Mouse (Mus musculus) retina, postnatal 7 days (tissue): ENCODE data around the gene Car9.
"Not testable (repeated sequence)": the region's sequence is repeated elsewhere in the genome, so short reads cannot be mapped to it uniquely, and the experiment has no call there.

ENCODE experiments used
- DNase-seq: peaks from one replicate; pipeline ENCODE4 v3.0.0-alpha.2; 2012; ENCODE audit warnings: low read depth, low spot score

Car9 gene

DNA sequence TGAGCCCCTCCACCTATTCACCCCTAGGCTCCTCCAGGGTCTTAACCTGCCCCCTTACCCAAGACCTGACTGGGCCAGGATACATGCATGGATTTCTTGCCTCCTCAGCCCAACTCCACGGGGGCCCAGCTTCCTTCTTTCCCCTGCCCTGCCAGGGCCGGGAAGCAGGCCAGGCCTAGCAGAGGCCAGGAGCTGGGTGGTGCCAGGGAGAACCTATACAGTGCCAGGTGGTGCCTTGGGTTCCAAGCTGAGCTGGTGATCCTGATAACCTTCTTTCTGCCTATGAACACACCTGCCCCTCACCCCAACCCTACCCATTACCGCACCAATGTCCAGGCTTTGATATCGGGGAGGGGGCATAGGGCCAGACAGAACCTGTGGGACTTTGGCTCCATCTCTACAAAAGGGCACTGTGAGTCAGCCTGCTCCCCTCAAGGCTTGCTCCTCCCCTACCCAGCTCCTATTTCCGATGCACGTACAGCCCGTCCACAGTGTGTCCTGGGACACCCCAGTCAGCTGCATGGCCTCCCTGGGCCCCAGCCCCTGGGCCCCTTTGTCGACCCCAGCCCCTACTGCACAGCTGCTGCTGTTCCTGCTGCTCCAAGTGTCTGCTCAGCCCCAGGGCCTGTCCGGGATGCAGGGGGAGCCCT lies at the start of gene Car9:
Car9 (plus strand) TSS at position 431 of the 650 bp plus-strand sequence.
- no peak for DNase-seq

DNA sequence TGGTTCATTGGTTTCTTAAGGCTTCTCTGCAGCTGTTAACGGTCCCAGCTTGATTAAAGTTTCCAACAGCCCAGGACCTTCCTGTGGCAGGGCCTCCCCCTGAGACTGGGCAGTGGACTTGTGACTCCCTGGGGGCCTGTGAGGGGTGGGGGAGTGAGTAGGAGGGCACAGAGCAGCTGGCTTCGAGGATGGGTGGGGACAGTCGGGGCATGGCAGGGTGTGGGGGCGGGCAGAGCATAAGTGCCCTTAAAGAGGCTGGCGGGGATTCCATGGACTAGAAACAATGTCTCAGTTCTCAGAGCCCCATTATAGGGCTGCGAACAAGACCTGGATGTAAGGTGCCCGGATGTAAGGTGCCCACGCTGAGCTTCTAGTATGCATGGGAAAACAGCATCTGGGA lies 49.6 kb upstream of the Car9 start:
- no peak for DNase-seq

DNA sequence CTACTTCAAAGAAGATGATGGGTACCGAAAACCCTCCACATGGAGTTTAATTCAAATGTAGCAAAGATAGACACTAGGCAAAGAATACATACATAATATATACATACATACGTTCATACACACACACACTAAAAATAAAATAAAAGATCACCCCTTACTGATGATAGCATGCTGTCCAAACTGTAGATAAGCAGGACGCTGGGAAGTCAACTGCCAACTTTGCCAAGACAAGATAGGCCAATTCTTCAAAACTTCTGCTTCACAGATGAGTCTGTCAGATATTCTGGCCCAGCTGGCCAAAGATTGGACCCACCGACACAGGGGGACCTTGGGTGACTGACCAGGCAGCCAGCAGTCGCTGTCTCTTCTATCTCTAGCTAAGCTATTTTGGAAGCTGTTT lies 43.7 kb upstream of the Car9 start:
- DNase-seq, result no peak

DNA sequence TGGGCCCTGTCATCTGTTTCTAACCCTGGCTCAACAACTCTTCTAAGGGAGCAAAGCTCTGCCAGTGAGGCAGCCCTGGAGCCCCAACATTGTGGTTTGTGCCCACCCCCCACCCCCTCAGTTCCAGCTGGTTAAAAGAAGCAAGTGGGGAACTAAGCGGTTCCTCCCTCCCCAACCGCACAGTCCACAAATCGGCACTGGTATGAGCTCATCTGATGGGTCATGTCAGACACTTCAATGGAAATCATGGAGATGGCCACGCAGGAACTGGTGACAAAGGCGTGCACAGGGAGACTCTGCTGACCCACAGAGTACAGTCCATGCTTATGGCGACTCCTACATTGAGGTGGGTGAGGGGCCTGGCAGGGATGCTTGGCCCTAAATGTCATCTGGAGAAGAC lies 40.8 kb upstream of the Car9 start:
- no peak for DNase-seq

DNA sequence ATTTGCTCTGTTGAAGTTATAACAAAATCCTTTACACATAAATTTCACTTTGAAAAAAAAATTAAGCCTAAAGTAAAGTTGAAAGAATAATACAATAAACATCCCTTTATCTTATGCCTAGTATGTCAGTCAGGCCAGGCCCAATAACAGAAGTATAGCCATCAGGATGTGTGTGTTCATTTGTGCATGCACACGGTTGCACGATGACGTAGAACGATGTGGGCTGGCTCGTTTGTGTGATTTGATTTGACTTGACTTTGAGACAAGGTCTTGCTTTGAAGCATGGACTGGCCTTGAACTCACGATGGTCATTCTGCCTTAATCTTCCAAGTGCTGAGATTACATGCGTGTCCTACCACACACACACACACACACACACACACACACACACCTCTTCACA lies 39.9 kb upstream of the Car9 start:
- no peak for DNase-seq

DNA sequence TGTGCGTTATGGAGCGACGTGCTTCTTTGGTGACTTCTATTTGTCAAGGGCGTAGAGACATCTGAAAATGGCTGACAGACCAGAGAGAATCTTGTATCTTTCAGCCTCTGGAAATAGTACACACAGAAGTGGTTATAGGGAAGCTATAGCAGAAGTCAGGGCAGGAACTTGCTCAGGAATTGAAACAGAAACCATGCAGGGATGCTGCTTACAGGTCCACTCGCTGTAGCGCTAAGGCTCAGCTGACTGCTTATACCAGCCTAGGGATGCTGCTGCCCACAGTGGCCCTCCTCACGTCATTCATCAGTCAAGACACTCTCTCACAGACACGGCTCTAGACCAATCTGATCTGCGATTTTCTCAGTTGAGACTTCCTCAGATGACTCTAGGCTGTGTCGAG lies 36.5 kb upstream of the Car9 start:
- DNase-seq, result no peak

DNA sequence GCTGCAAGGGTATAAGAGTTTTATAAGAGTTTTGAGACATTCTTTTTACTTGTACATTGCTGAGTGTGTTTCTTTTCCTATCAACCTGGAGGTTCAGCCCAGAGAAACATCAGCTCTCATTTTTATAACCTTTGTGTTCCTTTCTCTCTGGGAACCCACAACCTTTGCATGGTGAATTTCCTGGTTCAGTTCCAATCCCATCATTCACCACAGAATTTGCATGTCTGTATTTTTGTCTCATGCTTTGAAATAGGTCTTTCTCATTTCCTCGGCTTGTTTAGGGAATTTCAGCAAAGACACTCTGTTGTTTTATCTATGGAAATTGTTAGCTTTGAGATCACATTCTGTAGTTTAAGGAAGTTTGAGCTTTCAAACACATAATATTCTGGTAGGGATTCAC lies 33.1 kb upstream of the Car9 start:
- no peak for DNase-seq

DNA sequence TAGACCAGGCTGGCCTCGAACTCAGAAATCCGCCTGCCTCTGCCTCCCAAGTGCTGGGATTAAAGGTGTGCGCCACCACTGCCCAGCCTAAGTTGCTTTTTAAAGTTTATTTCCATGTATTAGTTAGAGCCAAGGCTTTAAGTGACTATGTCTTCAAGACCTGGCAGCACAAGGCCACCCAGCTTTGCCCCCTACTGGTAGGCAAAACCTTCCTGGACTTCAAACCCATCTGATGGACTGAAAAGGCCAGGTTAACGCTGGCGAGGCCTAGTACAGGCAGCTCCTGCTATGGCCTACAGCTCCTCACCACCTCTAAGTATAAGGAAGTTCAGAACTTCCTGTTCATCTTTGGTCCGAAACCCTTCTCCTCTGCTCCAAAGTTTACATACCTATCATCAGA lies 30.2 kb upstream of the Car9 start:
- DNase-seq, result no peak

DNA sequence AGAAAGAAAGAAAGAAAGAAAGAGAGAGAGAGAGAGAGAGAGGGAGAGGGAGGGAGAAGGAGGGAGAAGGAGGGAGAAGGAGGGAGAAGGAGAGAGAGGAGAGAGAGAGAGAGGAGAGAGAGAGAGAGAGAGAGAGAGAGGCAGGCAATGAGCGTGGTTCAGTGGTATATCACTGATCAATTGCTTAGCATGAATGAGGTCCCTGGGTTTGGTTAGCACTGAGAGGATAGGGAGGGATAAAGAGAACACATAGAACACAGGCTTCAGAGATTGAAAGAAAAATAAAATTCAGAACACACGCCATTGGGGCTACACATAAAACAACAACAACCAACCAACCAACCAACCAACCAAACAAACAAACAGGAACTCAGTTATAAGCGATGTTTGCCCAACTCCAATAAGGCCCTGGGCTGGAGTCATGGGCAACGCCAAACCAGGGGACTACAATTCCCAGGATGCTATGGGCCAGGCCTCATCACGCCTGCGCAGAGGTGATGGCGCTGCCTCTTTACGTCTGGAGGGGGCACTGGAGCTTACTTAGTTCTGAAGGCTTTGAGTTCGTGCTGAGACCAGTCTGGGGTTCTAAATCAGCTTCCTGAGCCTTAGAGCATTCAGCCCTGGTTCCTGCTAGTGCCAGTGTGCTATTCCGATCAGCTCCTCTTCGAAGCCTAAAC lies 28.8 kb upstream of the Car9 start:
- peak; percentile 78 for DNase-seq

DNA sequence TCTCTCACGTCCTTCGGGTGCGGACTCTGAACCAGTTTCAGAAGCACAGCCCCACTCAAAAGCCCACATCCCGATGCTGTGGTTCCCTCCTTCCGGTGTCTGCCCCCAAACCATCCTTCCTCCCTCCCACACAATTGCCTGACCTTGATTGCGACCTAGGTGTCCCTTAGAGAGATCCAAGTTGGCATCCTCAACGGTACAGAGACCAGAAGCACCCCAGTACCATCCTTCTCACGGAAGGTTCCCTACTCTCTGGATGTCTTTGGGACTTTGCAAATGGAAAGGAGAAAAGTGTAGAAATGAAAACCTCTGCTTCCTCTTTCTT lies 28.3 kb upstream of the Car9 start:
- DNase-seq, result no peak

DNA sequence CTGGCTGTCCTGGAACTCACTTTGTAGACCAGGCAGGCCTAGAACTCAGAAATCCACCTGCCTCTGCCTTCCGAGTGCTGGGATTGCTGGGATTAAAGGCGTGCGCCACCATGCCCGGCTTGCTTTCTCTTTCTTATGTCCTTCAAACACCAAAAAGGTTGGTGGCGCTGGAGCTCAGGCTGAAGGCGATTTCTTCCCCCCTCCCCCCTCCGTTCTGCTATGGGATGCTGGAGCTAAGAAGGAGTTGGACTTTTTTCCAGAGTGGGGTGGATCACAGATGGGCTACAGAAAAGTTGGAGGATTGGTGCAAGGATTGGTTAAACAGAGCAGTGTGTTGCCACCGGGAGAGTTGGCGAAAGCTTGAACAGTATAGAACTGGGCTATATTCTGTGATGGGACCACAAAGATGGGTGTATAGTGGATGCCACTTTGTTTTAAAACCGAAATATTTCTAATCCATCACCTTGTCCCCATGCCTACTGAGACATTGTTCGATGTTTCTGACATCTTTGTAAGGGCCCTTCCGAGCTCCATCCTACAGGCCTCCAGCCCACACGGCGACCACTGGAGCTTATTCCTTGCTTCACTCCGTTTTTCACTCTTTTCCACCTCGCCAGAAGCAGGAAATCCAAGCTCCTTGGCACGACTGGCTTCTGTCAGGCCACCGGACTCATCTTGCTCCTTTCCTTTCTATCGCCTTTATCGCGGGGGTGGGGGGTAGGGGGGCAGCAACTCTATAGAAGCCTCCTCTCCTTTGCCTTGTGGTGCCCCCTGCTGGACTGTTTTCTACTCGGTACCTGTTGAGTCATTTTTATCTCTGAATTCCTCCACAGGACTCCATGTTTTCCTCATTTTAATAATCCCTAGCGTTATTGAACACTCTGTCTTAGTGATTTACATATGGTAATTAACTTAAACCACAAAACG lies 27.6 kb upstream of the Car9 start:
- DNase-seq, result peak; percentile 67

DNA sequence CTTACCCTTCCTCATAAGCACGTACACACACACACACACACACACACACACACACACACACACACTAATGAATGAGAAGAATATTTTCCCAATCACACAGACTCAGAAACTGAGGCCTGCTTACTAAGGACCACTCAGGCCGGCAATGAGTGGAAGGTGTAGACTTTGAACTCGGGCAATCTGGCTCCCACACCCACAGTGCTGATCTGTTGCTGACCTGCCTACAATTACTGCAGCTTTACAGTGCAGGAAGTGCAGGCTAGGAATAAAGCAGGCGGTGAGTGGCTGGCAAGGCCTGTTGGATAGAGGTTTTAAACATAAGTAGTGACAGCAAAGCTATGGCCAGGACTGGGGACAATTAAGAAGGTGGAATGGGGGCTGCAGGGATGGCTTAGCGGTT lies 25.8 kb upstream of the Car9 start:
- no peak for DNase-seq

DNA sequence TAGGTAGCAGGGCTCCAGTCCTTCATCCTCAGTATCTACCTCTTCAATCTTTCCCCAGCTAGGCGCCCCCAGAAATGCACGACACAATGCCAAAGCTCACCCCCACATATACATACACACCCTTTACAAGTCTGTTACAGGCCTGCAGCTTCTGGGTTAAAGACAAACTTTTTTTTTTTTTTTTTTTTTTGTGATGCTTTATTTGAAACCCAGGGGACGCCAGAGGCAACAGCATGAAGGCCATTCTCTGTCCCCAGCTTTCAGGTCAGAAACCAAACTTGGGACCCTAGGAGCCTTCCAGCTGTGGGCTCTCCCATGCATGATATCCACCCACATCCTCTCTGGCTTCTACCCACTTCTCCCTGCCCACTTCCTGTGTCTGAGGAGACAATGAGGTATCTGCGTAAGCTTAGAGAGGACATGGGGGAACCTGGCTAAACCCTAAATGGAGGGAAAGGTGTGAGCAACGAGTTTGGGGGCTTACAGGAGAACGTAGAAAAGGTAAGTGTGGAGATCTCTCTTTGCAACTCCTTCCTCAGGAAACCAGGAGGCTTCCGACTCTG lies 24.8 kb upstream of the Car9 start:
- no peak for DNase-seq

DNA sequence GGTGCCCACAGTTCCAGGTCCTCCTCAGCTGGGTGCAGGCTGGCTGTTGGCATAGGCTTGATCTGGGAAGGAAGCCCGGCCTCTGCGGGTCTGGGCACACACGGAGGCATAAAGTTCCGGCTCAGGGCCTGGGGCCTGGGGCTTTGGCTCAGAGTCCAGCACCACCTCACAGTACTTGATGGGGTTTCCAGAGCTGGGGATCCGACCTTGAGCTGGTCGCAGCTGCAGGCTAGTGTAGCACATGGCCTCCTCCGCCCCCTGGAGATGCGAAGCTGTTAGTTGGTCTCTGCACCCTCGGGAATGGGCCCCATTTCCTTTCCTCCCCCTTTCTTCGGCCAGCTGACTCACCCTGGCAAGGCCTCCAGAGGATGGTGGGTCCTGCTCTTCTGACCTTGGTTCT lies 24.2 kb upstream of the Car9 start:
- no peak for DNase-seq

DNA sequence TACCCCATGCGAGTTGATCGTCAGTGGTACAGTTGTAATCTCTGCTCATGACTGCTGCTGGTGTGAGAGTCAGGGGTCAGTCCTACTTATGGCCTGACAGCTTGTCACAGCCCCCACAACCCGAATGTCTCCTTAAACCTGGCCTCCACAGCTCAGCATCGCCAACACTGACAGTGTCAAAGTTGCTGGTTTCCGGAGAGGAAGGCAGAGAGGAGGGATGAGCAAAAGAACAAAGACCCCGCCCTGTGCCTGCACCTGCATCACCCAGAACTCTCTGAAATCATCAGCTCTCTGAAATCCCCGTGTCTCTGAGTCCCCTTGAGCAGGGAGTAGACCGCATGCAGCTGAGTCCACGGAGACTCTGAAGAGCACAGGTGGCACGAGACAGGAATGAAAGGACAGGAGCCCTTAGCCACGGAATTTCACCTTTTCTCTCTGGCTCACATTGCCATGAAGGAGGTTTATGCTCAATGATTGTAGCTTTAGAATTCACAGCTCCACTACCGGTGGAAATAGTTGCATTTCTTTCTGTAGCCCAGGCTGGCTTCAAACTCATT lies 23.2 kb upstream of the Car9 start, which contains the start of gene Sit1:
Sit1 (minus strand) TSS at position 200 of the 557 bp plus-strand sequence.
- DNase-seq, result no peak

DNA sequence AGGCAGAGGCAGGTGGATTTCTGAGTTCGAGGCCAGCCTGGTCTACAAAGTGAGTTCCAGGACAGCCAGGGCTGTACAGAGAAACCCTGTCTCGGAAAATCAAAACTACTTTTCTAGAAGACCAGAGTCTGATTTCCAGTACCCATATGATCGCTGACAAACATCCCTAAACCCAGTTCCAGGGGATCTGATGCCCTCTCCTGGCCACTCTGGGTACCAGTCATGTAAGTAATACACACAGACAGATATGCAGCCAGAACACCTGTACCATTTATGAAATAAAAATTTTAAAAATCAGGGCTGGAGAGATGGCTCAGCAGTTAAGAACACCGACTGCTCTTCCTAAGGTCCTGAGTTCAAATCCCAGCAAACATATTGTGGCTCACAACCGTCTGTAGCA lies 21.1 kb upstream of the Car9 start:
- not testable (repeated sequence) for DNase-seq

DNA sequence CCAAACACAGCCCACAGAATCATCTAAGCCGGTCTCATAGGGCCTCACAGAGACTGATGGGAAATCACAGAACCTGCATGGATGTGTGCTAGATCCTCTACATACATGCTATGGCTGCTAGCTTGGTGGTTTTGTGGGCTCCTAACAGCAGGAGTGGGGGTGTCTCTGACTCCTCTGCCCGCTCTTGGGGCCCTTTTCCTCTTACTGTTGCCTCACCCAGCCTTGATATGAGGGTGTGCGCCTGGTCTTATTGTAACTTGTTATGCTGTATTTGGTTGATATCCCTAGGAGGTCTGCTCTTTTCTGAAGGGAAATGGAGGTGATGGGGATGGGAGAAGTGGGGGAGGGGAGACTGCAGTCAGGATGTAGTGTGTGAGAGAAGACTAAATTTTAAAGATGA lies 17.2 kb upstream of the Car9 start:
- no peak for DNase-seq

DNA sequence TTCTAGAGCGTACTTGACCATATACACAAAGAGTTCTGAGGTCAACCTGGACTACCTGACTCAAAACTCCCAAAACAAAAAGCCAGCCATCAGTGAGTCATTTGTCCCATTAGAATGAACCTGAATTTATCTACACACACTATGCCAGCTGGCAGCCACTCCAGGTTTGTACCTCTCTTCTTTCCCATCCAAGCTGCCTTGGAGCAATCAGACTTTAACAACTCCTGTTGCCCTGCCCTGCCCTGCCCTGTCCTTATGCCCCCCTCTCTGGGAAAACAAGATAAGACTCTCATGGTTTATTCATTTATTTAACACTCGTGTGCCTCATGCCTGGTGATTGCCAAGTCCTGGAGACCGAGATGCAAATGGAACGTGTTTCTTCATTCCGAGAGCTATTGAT lies 16.0 kb upstream of the Car9 start:
- DNase-seq, result no peak

DNA sequence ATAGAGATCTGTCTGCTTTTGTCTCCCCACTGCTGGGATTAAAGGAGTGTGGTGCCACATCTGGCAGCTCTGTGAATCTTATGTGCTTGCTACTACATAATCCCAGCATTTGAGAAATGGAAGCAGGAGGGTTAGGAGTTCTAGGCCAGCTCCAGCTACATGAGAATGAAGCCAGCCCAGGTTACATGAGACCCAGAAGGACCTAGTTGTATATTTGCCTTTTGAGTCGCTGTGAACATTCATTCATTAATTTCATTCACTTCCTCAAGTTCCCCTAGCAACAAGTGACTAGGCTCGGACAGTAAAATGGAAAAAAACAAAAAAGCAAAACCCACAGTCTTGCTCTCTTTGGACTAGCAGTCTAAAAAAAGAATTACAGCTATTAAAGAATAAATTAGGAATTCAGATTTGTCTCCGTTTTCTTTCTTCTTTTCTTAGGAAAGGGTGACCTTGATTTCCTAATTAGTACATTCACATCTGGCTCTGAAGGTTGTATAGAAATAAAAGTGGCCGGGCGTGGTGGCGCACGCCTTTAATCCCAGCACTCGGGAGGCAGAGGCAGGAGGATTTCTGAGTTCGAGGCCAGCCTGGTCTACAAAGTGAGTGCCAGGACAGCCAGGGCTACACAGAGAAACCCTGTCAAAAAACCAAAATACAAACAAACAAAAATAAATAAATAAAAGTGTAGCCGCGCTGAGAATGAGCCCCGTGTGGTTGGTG lies 14.5 kb upstream of the Car9 start:
- DNase-seq, result no peak

DNA sequence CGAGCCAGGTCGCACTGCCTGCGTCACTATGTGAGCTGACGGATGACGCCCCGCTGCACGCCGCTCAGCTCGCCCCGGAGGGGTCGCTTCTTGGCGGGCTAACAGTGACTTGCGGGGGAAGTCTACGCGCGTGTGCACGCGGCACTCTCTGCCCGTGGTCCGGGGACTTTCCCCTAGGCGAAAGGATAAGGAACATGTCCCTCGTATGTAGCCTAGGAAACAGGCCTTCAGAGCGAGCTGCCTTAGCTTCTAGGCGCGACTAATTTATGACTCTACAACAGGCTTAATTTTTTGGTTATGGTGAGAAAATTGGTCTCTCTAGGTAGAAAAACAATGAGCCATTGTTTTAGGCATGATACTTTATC lies 14.0 kb upstream of the Car9 start, which contains the start of gene Ccdc107:
Ccdc107 (plus strand) TSS at position 80 of the 365 bp plus-strand sequence.
- peak; percentile 89 for DNase-seq

DNA sequence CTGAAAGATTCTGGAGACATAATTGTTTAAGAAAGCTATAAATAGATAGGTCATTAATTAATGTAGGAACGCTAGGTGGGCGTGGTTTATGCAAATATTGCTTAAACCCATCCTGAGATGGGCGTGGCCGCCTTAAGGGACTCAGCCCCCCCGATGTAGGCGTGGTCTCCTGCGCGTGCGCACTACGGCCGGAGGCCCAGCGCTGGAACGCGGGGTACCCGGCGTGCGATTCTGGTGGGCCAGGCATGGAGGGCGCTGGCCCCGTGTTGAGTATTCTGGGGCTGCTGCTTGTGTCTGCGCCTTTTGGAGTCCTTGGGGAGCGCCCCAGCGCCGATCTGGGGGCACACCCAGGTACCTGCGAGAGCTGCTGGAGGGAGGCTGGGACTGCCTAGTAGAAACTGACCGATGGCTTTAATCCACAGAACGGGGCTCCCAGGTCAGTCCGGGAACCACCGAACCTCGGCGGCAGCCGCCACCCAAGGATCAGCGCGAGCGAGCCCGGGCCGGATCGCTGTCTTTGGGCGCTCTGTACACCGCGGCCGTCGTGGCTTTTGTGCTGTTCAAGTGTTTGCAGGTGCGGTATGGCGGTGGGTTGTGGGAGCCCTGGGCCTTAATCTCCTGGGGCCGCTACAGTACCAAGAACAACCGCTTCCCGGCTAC lies 13.4 kb upstream of the Car9 start:
- DNase-seq, result peak; percentile 96
